Mouse (Mus musculus) kidney, adult 2 months (tissue): ENCODE data around the gene Pip5k1b. TPM values are rescaled to one million over a fixed set of nuclear protein-coding genes. Genes with fewer than 3 reads are reported as not detected.

Experiments used
- DNase-seq: peaks from one replicate; pipeline ENCODE4 v3.0.0; 2021
- H3K27ac ChIP-seq: fragments of 200-500 bp; 2 replicates; pipeline ENCODE4 v1.5.1; 2012; ENCODE audit warnings: low read depth, low read length, control low read depth, inconsistent platforms; ENCODE audit not compliant: insufficient read depth
- H3K27me3 ChIP-seq: fragments of 200-500 bp; replicated peaks from 2 replicates; pipeline ENCODE4 v1.6.1; 2012; ENCODE audit warnings: mild to moderate bottlenecking, moderate library complexity, low read length, inconsistent platforms; ENCODE audit not compliant: control insufficient read depth, insufficient read depth
- H3K36me3 ChIP-seq: fragments of 200-500 bp; 2 replicates; pipeline ENCODE4 v1.6.1; 2012; ENCODE audit warnings: mild to moderate bottlenecking, moderate library complexity, low read length, inconsistent platforms; ENCODE audit not compliant: control insufficient read depth, insufficient read depth
- H3K4me1 ChIP-seq: fragments of 200-500 bp; 2 replicates; pipeline ENCODE4 v1.6.1; 2011; ENCODE audit warnings: low read length; ENCODE audit not compliant: control insufficient read depth, insufficient read depth
- H3K4me3 ChIP-seq: fragments of 200-500 bp; 2 replicates; pipeline ENCODE4 v1.5.1; 2011; ENCODE audit warnings: mild to moderate bottlenecking, low read depth, low read length, control low read depth; ENCODE audit not compliant: insufficient read depth
- CTCF ChIP-seq: fragments of 200-500 bp; conservative IDR thresholded peaks from 2 replicates; pipeline ENCODE4 v1.5.1; 2011; ENCODE audit warnings: low read depth, mild to moderate bottlenecking, control low read depth, low read length, moderate library complexity, mixed read lengths; ENCODE audit not compliant: insufficient read depth, insufficient read length
- POLR2A ChIP-seq: fragments of 200-500 bp; IDR thresholded peaks from one replicate; pipeline ENCODE4 v1.6.1; 2011; ENCODE audit warnings: low read depth, low read length, control low read depth
- WGBS: fragments of 180-500 bp; shearing (Covaris S2); methylation state at CpG from one replicate; pipeline ENCODE4 v1.1.7; 2018; 5-methylcytosine and 5-hydroxymethylcytosine counted together
- polyA plus RNA-seq: library from polyadenylated mRNA; depleted of rRNA; stranded (reverse); fragments of >200 nt; gene quantifications from 2 replicates; pipeline ENCODE4 v1.2.3, GENCODE M21; 2012

The Pip5k1b gene
- polyA plus RNA-seq, 1 experiment = 3.7 TPM

GRCm38 (mm10) chr19:24300994-24301767, 254.5 kb downstream of the Pip5k1b start:
- H3K4me3 ChIP-seq = peak overlapping the region; percentile 30; the same call in 1 of the 2 replicates
- DNase-seq = peak; percentile 56
- TF ChIP-seq CTCF = peak; percentile 90
- TF ChIP-seq POLR2A = no peak

GRCm38 (mm10) chr19:24293537-24293936, 262.1 kb downstream of the Pip5k1b start:
- Histone ChIP-seq H3K27me3 (no peaks in the 10 kb centered on the region), H3K4me1 (no peaks in the 10 kb centered on the region)
- 55% methylated on average over 5 of the region's 5 CpGs for WGBS

More at GRCm38 (mm10) chr19:24300994-24301767, 254.5 kb downstream of the Pip5k1b start:
- Histone ChIP-seq H3K4me1 (no peaks in the 10 kb centered on the region), H3K27ac (no peak overlapping the region), H3K36me3 (no peaks in the 10 kb centered on the region), H3K27me3 (no peaks in the 10 kb centered on the region)
- 10% methylated on average over 9 of the region's 9 CpGs for WGBS

GRCm38 (mm10) chr19:24284187-24284586, 271.5 kb downstream of the Pip5k1b start:
- H3K4me1 ChIP-seq = no peaks in the 10 kb centered on the region
- no peaks in the 10 kb centered on the region for H3K36me3 ChIP-seq
- H3K27ac ChIP-seq = no peak overlapping the region
- H3K27me3 ChIP-seq = no peaks in the 10 kb centered on the region
- no peak overlapping the region for H3K4me3 ChIP-seq
- 65% methylated on average over 4 of the region's 4 CpGs for WGBS
- DNase-seq = peak; percentile 59
- peak; percentile 75 for TF ChIP-seq CTCF
- TF ChIP-seq POLR2A = no peak

More at GRCm38 (mm10) chr19:24293537-24293936, 262.1 kb downstream of the Pip5k1b start:
- Histone ChIP-seq H3K27ac (no peak overlapping the region), H3K4me3 (no peak overlapping the region), H3K36me3 (no peaks in the 10 kb centered on the region)
- DNase-seq = no peak
- no peak for TF ChIP-seq CTCF
- TF ChIP-seq POLR2A = no peak

- no peak overlapping the region for H3K27ac ChIP-seq
- 65% methylated on average over 7 of the region's 7 CpGs for WGBS
- H3K27me3 ChIP-seq = no peaks in the 10 kb centered on the region
- TF ChIP-seq CTCF = no peak
- TF ChIP-seq POLR2A = no peak
- H3K36me3 ChIP-seq = no peaks in the 10 kb centered on the region
- no peak overlapping the region for H3K4me3 ChIP-seq
- DNase-seq = no peak
- no peaks in the 10 kb centered on the region for H3K4me1 ChIP-seq
Measured at GRCm38 (mm10) chr19:24281288-24281980, 274.2 kb downstream of the Pip5k1b start.

- WGBS = 4% methylated on average over 20 of the region's 22 CpGs
- H3K4me3 ChIP-seq = peak within 1 kb of the TSS; percentile 72
- no peaks in the 10 kb centered on the region for H3K27me3 ChIP-seq
- H3K27ac ChIP-seq = peak within 1 kb of the TSS; percentile 49
- no peaks in the 10 kb centered on the region for H3K36me3 ChIP-seq
- H3K4me1 ChIP-seq = no peaks in the 10 kb centered on the region
- no peak for DNase-seq
- no peak for TF ChIP-seq CTCF
- TF ChIP-seq POLR2A = no peak
Measured at GRCm38 (mm10) chr19:24280601-24281228, 275.0 kb downstream of the Pip5k1b start, which contains the start of gene Fxn. Fxn (minus strand) TSS chr19:24280605.

GRCm38 (mm10) chr19:24279706-24280600, 275.7 kb downstream of the Pip5k1b start:
- no peaks in the 10 kb centered on the region for H3K36me3 ChIP-seq
- peak overlapping the region; percentile 49 for H3K27ac ChIP-seq
- no peaks in the 10 kb centered on the region for H3K4me1 ChIP-seq
- no peaks in the 10 kb centered on the region for H3K27me3 ChIP-seq
- under 1% methylated on average over 78 of the region's 78 CpGs for WGBS
- DNase-seq = peak; percentile 86
- H3K4me3 ChIP-seq = peak overlapping the region; percentile 72
- no peak; the same call in 1 of the 2 replicates for TF ChIP-seq CTCF
- no peak for TF ChIP-seq POLR2A
